In the genomic region with DNA sequence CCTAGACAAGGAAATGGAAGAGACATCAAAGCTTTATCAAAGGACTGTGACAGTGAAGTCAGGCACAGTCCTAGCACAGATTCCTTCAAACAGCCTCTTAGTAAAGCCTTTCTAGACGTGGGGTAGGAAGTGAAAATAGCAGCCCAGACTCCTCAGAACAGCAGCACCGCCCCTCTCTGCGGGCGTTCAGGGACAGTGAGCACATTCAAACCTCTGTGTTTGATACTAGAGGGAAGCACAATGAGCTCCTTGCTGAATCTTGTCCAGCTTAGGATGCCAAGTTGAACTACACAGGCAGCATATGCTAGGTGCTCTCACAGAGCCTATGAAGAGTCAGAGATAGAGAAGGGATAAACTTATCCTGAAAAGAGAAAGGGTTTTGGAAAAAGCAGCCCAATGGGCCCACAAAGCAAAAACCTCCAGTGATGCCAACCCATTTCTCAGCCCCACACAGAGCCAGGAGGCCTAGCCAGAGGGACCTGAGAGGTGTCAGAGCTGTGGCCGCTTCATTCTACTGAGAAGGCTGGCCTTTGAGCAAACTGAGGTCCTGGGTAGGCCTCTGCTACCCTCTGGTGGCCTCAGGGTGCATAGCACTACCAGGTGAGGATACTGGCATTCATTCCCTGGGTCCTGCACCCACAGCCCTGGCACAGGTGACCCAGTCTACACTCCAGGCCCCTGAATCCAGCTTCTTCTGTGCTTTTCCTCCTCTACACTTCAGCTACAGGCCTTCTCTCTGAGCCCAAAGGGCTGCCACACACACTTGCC, we compare ENCODE assay signal across 8 mouse cellular contexts. TPM values are rescaled to one million over a fixed set of nuclear protein-coding genes. Genes with fewer than 3 reads are reported as not detected.
DNase-seq lines count a peak whose midpoint lies in the region; ATAC-seq and TF ChIP-seq lines count a peak whose summit lies in the region.
"Had no signal": no experiment of that assay in that cellular context is flagged by ENCODE, and none has a peak within 500 bp of the region (broad histone marks: within the 10 kb centered on the region; RNA-seq: fewer than 3 reads in every experiment).

No protein-coding gene starts in this region.

- WGBS in forebrain, embryonic 16.5 days = 62% methylated on average over 5 of the region's 5 CpGs
- WGBS in hindbrain, embryonic 16.5 days = 62% methylated on average over 5 of the region's 5 CpGs
- WGBS in midbrain, embryonic 10.5 days = 67% methylated on average over 5 of the region's 5 CpGs

- H3K4me3 ChIP-seq in forebrain, embryonic 16.5 days (replicated peaks; ENCODE audit: low read length) = no peak overlapping the region
- H3K4me3 ChIP-seq in hindbrain, embryonic 16.5 days (ENCODE audit: low read length) = no peak overlapping the region
- H3K4me3 ChIP-seq in midbrain, embryonic 10.5 days = no peak overlapping the region

- no peaks in the 10 kb centered on the region for H3K9me3 ChIP-seq in forebrain, embryonic 16.5 days (ENCODE audit: control insufficient read depth, low read length)
- H3K9me3 ChIP-seq in hindbrain, embryonic 16.5 days (ENCODE audit: control insufficient read depth, low read length) = no peaks in the 10 kb centered on the region
- no peaks in the 10 kb centered on the region for H3K9me3 ChIP-seq in midbrain, embryonic 10.5 days (replicated peaks)

- no peak overlapping the region for H3K4me2 ChIP-seq in forebrain, embryonic 16.5 days (ENCODE audit: low read length)
- H3K4me2 ChIP-seq in hindbrain, embryonic 16.5 days (ENCODE audit: low read length) = no peak overlapping the region

- in situ Hi-C loops in Patski (cut with MboI; ENCODE audit: low pct_unique_long_range_greater_than_20kb) = loop anchor here (5.0 kb wide), 1 partner anchor 56 kb away; no protein-coding TSS in a partner anchor

- ATAC-seq in Patski = peak; percentile 75
- ATAC-seq in forebrain, embryonic 16.5 days = peak; percentile 32
- ATAC-seq in hindbrain, embryonic 16.5 days = peak; percentile 37

- intact Hi-C loops in left cerebral cortex, postnatal 36 days (cut with DNase I) = loop anchor here (1.0 to 2.0 kb wide), 2 partner anchors 21 to 55 kb away; no protein-coding TSS in a partner anchor

- H3K4me1 ChIP-seq in forebrain, embryonic 16.5 days (replicated peaks; ENCODE audit: control insufficient read depth, insufficient read depth, low read length) = peaks cover 47% of the 10 kb centered on the region
- H3K4me1 ChIP-seq in hindbrain, embryonic 16.5 days (ENCODE audit: control insufficient read depth, insufficient read depth, low read depth, low read length) = peaks cover 26% of the 10 kb centered on the region
- no peaks in the 10 kb centered on the region for H3K4me1 ChIP-seq in midbrain, embryonic 10.5 days

- POLR2A ChIA-PET in Patski (lab: Charles Lee) = interaction anchor here (1.1 to 1.5 kb wide), 3 partner anchors 17 to 55 kb away, joined by 3 to 6 read pairs (median 3); partner anchors contain the start of gene Rhbdf1

- H3K36me3 ChIP-seq in forebrain, embryonic 16.5 days (ENCODE audit: control insufficient read depth, insufficient read depth) = peaks cover 5% of the 10 kb centered on the region
- 0 out of 2 replicates have a peak, but pooled peaks cover 2% of the 10 kb centered on the region for H3K36me3 ChIP-seq in hindbrain, embryonic 16.5 days (ENCODE audit: control insufficient read depth, insufficient read depth, low read length)
- H3K36me3 ChIP-seq in midbrain, embryonic 10.5 days = peaks cover 99% of the 10 kb centered on the region

- CTCF ChIA-PET in Patski (lab: Charles Lee) = interaction anchor here (0.6 to 4.7 kb wide), 12 partner anchors 9 to 75 kb away, joined by 3 to 54 read pairs (median 4); partner anchors contain the start of genes Mpg and Rhbdf1

- H3K27ac ChIP-seq in forebrain, embryonic 16.5 days (ENCODE audit: low read length) = no peak overlapping the region
- no peak overlapping the region; the same call in 1 of the 2 replicates for H3K27ac ChIP-seq in hindbrain, embryonic 16.5 days (ENCODE audit: low read depth, low read length)
- no peak overlapping the region for H3K27ac ChIP-seq in midbrain, embryonic 10.5 days (replicated peaks)

- peak; percentile 97 for TF ChIP-seq CTCF in Patski (IDR thresholded peaks at IDR 0.05)

- H3K9ac ChIP-seq in forebrain, embryonic 16.5 days (replicated peaks; ENCODE audit: low read depth, low read length) = no peak overlapping the region
- no peak overlapping the region for H3K9ac ChIP-seq in hindbrain, embryonic 16.5 days (ENCODE audit: low read depth, low read length)

- no peaks in the 10 kb centered on the region for H3K27me3 ChIP-seq in Patski
- no peaks in the 10 kb centered on the region for H3K27me3 ChIP-seq in forebrain, embryonic 16.5 days (replicated peaks; ENCODE audit: control insufficient read depth, insufficient read depth, low read length)
- no peaks in the 10 kb centered on the region for H3K27me3 ChIP-seq in hindbrain, embryonic 16.5 days (replicated peaks; ENCODE audit: control insufficient read depth, insufficient read depth, low read length)
- no peaks in the 10 kb centered on the region for H3K27me3 ChIP-seq in midbrain, embryonic 10.5 days (ENCODE audit: low read depth, poor library complexity, severe bottlenecking)

- no peak for DNase-seq in Patski (ENCODE audit: low read depth, low spot score)
- DNase-seq in cerebellum, adult 11 months = peak; percentile 81
- peak; percentile 71 to 78 for DNase-seq in left cerebral cortex, postnatal 36 days (ENCODE audit: low spot score in 2 of 2)
- peak; percentile 68 for DNase-seq in midbrain, embryonic 10.5 days (ENCODE audit: low spot score)
- peak; percentile 56 to 77 for DNase-seq in spleen, adult 18-20 months

RNA-seq across cellular contexts. Expression of gene Mpg, which starts 12.0 kb away (rescaled TPM):
- 26.3 TPM for polyA plus RNA-seq in Patski (2021)
- polyA plus RNA-seq in forebrain, embryonic 16.5 days (2015; fragmentation: Nextera tagmentation; extraction: Ambion mirVana) = 36.7 and 38.1 TPM in 2 replicates
- 34.7 and 35.0 TPM in 2 replicates for polyA plus RNA-seq in hindbrain, embryonic 16.5 days (2015; fragmentation: Nextera tagmentation; extraction: Ambion mirVana)
- 10 to 100 TPM; 19.9 to 20.1 TPM for total RNA-seq in left cerebral cortex, postnatal 36 days (2021)
- polyA plus RNA-seq in midbrain, embryonic 10.5 days (2016; fragmentation: Nextera tagmentation; extraction: Ambion mirVana) = 30.6 and 32.0 TPM in 2 replicates

RNA-seq across cellular contexts. Expression of gene Rhbdf1, which starts 16.2 kb away (rescaled TPM):
- 50.8 TPM for polyA plus RNA-seq in Patski (2021)
- 21.1 and 23.3 TPM in 2 replicates for polyA plus RNA-seq in forebrain, embryonic 16.5 days (2015; fragmentation: Nextera tagmentation; extraction: Ambion mirVana)
- polyA plus RNA-seq in hindbrain, embryonic 16.5 days (2015; fragmentation: Nextera tagmentation; extraction: Ambion mirVana) = 27.1 and 28.7 TPM in 2 replicates
- total RNA-seq in left cerebral cortex, postnatal 36 days (2021) = 10 to 100 TPM in 1 of 2 experiments, 1 to 10 TPM in 1; 9.6 to 14.9 TPM
- polyA plus RNA-seq in midbrain, embryonic 10.5 days (2016; fragmentation: Nextera tagmentation; extraction: Ambion mirVana) = 25.1 and 26.2 TPM in 2 replicates

RNA-seq across cellular contexts. Expression of gene Nprl3, which starts 29.2 kb away (rescaled TPM):
- 46.7 TPM for polyA plus RNA-seq in Patski (2021)
- polyA plus RNA-seq in forebrain, embryonic 16.5 days (2015; fragmentation: Nextera tagmentation; extraction: Ambion mirVana) = 52.2 and 56.7 TPM in 2 replicates
- polyA plus RNA-seq in hindbrain, embryonic 16.5 days (2015; fragmentation: Nextera tagmentation; extraction: Ambion mirVana) = 42.6 and 43.9 TPM in 2 replicates
- total RNA-seq in left cerebral cortex, postnatal 36 days (2021) = 10 to 100 TPM; 42.1 to 59.7 TPM
- polyA plus RNA-seq in midbrain, embryonic 10.5 days (2016; fragmentation: Nextera tagmentation; extraction: Ambion mirVana) = 42.6 and 45.3 TPM in 2 replicates

RNA-seq across cellular contexts. Expression of gene Snrnp25, which starts 33.1 kb away (rescaled TPM):
- polyA plus RNA-seq in Patski (2021) = 32.0 TPM
- polyA plus RNA-seq in forebrain, embryonic 16.5 days (2015; fragmentation: Nextera tagmentation; extraction: Ambion mirVana) = 45.0 and 45.6 TPM in 2 replicates
- 45.6 and 49.9 TPM in 2 replicates for polyA plus RNA-seq in hindbrain, embryonic 16.5 days (2015; fragmentation: Nextera tagmentation; extraction: Ambion mirVana)
- total RNA-seq in left cerebral cortex, postnatal 36 days (2021) = 10 to 100 TPM; 22.3 to 22.8 TPM
- polyA plus RNA-seq in midbrain, embryonic 10.5 days (2016; fragmentation: Nextera tagmentation; extraction: Ambion mirVana) = 94.7 and 107 TPM in 2 replicates

RNA-seq across cellular contexts. Expression of gene Hba-x, which starts 37.9 kb away (rescaled TPM):
- polyA plus RNA-seq in Patski (2021) = not detected
- 9.4 and 11.3 TPM in 2 replicates for polyA plus RNA-seq in forebrain, embryonic 16.5 days (2015; fragmentation: Nextera tagmentation; extraction: Ambion mirVana)
- polyA plus RNA-seq in hindbrain, embryonic 16.5 days (2015; fragmentation: Nextera tagmentation; extraction: Ambion mirVana) = 4.9 and 16.1 TPM in 2 replicates
- total RNA-seq in left cerebral cortex, postnatal 36 days (2021) = not detected
- 2,848 and 3,100 TPM in 2 replicates for polyA plus RNA-seq in midbrain, embryonic 10.5 days (2016; fragmentation: Nextera tagmentation; extraction: Ambion mirVana)
- polyA plus RNA-seq: large intestine, adult 2 months had no signal
